Mouse (Mus musculus) ZHBTc4 (cell line): ENCODE measurements at regions not wholly inside any gene's neighbourhood (a gene's known extent, or its start where the extent isn't known, plus 50 kb on each side); places are given as distances from the start of the nearest gene placed in this dataset.

ENCODE experiments used
- DNase-seq: peaks from one replicate; pipeline ENCODE4 v3.0.0-alpha.2; 2011; ENCODE audit warnings: low read depth, low spot score

DNA sequence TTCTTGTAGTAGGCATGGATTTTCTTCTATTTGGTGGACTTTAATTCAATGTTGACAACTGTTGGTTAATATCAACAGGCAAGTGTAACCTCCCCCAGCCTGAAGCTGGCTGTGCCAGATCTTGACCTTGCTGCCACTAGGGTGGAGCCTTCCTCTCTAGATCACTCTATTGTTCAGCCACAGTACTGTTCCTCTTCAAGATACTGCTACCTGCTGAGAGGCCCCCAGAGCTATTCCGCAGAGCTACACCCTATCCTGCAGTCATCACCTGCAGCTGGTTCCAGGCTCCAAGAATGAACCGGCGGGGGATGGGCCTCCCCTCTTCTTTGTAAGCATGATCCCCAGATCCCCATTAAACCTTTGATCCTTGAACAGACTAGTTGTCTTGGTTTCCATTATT, 895.0 kb downstream of the Crisp4 start:
- peak; percentile 96 for DNase-seq

DNA sequence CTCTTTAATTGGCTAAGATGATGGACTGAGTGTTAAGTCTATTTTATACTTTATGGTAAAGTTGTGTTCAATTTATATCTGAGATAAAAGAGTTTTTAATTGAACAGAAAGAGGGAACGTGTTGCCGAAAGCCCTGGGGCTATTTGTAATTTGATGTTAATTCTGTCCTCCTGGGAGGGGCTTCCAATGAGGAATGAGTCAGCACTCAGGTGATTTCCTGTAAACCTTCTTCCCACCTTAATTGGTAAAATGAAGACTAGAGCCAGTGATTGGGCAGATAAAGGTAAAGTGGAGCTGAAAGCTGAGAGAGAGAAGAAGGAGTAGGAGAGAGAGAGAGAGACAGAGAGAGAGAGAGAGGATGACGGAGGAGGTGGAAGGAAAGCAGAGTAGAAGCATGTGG, 901.5 kb downstream of the Crisp4 start:
- peak; percentile 34 for DNase-seq

DNA sequence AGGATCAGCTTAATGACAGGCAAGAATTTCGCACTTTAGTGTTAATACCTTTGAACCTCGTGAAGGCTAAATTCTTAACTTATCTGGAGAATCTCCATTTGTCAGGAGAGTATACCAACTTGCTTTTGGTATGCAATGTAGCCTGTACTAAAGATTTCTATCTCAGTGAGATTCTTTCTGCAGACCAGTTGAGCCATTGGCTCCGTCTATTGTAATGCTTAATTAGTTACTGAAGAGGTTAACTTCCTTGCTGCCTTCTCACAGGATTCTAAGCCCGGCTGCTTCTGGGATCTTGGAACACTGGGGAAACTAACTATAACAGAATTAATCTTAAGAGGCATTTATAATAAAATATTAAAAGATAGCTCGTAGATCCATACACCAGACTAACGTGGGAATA, 905.4 kb downstream of the Crisp4 start:
- peak; percentile 52 for DNase-seq
